Comparison of ENCODE assay signal across 8 mouse cellular contexts in the genomic region with DNA sequence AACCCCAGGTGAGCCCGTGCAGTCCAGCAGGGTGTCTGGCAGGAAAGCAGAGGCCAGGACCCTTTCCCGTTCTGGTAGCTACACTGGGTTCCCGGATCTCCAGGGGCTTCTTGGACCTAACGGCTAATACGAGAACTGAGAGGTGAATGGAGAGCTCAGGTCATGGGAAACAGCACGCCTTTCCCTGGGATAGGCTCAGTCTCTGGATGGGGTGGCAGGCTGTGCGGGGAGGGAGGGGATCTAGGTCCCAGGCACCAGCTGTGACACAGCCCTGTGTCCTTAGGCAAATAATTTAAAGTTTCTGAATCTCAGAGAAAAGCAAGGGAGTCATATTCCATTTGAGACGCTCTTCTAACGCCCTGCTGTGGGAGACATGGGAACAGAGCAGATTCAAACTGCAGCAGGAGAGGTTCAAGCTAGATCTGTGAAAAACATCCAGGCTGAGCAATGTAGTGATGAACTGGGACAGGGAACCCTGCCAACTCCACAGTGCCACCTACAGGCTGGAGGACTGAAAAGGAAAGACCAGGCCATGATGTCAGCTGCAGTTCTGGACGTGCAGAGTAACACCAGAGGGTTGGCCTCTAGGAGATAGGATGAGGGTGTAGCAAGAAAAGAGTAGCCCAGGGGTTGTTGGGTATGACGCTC.
DNase-seq lines count a peak whose midpoint lies in the region; ATAC-seq and TF ChIP-seq lines count a peak whose summit lies in the region.

No protein-coding gene starts in this region.

- TF ChIP-seq CTCF in layer of hippocampus, adult 2 months (conservative IDR thresholded peaks at IDR 0.05) = peak; percentile 61
- peak; percentile 58; the same call in 1 of the 2 replicates for TF ChIP-seq CTCF in brain, embryonic 14.5 days (IDR thresholded peaks at IDR 0.05; ENCODE audit: borderline replicate concordance, extremely low read depth, insufficient read depth, insufficient read length)
- TF ChIP-seq CTCF in midbrain, postnatal 0 days (IDR thresholded peaks at IDR 0.05) = peak; percentile 78

- no peaks in the 10 kb centered on the region for H3K27me3 ChIP-seq in hindbrain, embryonic 12.5 days
- no peaks in the 10 kb centered on the region; the same call in none of the 2 replicates for H3K27me3 ChIP-seq in midbrain, postnatal 0 days (ENCODE audit: insufficient read depth, low read length)

- H3K36me3 ChIP-seq in hindbrain, embryonic 12.5 days = no peaks in the 10 kb centered on the region
- H3K36me3 ChIP-seq in midbrain, postnatal 0 days (ENCODE audit: insufficient read depth, low read length) = no peaks in the 10 kb centered on the region

- H3K9me3 ChIP-seq in hindbrain, embryonic 12.5 days (replicated peaks) = no peaks in the 10 kb centered on the region
- no peaks in the 10 kb centered on the region for H3K9me3 ChIP-seq in midbrain, postnatal 0 days (ENCODE audit: low read length)

- H3K4me3 ChIP-seq in layer of hippocampus, adult 2 months = no peak overlapping the region; the same call in 1 of the 2 replicates
- 0 out of 2 replicates have a peak overlapping the region, but pooled peaks have one; percentile 6 for H3K4me3 ChIP-seq in hindbrain, embryonic 12.5 days
- H3K4me3 ChIP-seq in midbrain, postnatal 0 days (ENCODE audit: low read depth, low read length) = peak overlapping the region; percentile 19

- H3K9ac ChIP-seq in hindbrain, embryonic 12.5 days = no peak overlapping the region
- H3K9ac ChIP-seq in midbrain, postnatal 0 days (replicated peaks; ENCODE audit: low read length, poor library complexity, severe bottlenecking) = 0 out of 2 replicates have a peak overlapping the region, but pooled peaks have one; percentile 29

- WGBS in hindbrain, embryonic 12.5 days = 48% methylated on average over 11 of the region's 11 CpGs
- 55% methylated on average over 11 of the region's 11 CpGs for WGBS in midbrain, postnatal 0 days

- 0 out of 2 replicates have a peak, but pooled peaks cover 5% of the 10 kb centered on the region for H3K4me1 ChIP-seq in hindbrain, embryonic 12.5 days
- H3K4me1 ChIP-seq in midbrain, postnatal 0 days (ENCODE audit: insufficient read depth, low read length) = peaks cover 3% of the 10 kb centered on the region; the same call in 1 of the 2 replicates

- no peak for DNase-seq in layer of hippocampus, adult 2 months (ENCODE audit: low spot score in 2 of 2)
- no peak for DNase-seq in layer of hippocampus, adult 9-10 months (ENCODE audit: low spot score)
- peak; percentile 38 for DNase-seq in brain, embryonic 14.5 days (ENCODE audit: low read depth)
- peak; percentile 79 for DNase-seq in liver
- DNase-seq in midbrain, postnatal 0 days (ENCODE audit: low spot score) = peak; percentile 63
- peak; percentile 71 for DNase-seq in thymus, postnatal 0 days (ENCODE audit: low spot score)

- peak overlapping the region; percentile 40 for H3K4me2 ChIP-seq in hindbrain, embryonic 12.5 days (replicated peaks)
- peak overlapping the region; percentile 48 for H3K4me2 ChIP-seq in midbrain, postnatal 0 days (ENCODE audit: low read depth, low read length, poor library complexity, severe bottlenecking)

- ATAC-seq in erythroblast, adult 5-6 weeks (replicated peaks; ENCODE audit: low FRiP score, poor library complexity, severe bottlenecking) = peak; percentile 74
- ATAC-seq in hindbrain, embryonic 12.5 days (ENCODE audit: low FRiP score) = peak; percentile 26; the same call in 1 of the 2 replicates
- ATAC-seq in midbrain, postnatal 0 days (ENCODE audit: low FRiP score) = peak; percentile 67; the same call in 1 of the 2 replicates

- TF ChIP-seq POLR2A in brain, embryonic 14.5 days (IDR thresholded peaks at IDR 0.05; ENCODE audit: borderline replicate concordance, extremely low read depth, insufficient read depth, insufficient read length, poor library complexity, severe bottlenecking) = no peak

- H3K27ac ChIP-seq in layer of hippocampus, adult 2 months = no peak overlapping the region
- no peak overlapping the region for H3K27ac ChIP-seq in hindbrain, embryonic 12.5 days
- no peak overlapping the region for H3K27ac ChIP-seq in midbrain, postnatal 0 days (ENCODE audit: low read depth, low read length)

Comparison
In these comparisons a context has a peak if more than half of its experiments do, and no peak if none do; other contexts are left out.
1. DNase-seq: peak in brain, embryonic 14.5 days (single experiment), liver (single experiment), midbrain, postnatal 0 days (single experiment) and thymus, postnatal 0 days (single experiment); none in layer of hippocampus, adult 2 months (0 of 2) and layer of hippocampus, adult 9-10 months (single experiment).
2. Peak in every context shown above with its lines, with median percentiles within 50 percentile points of each other: CTCF ChIP-seq and ATAC-seq.